Mouse (Mus musculus): ENCODE data around the gene Arpc1b. TPM values are rescaled to one million over a fixed set of nuclear protein-coding genes. Genes with fewer than 3 reads are reported as not detected.

The Arpc1b gene
- polyA plus RNA-seq, 1 experiment from 2014 or later, result 304 TPM

DNA sequence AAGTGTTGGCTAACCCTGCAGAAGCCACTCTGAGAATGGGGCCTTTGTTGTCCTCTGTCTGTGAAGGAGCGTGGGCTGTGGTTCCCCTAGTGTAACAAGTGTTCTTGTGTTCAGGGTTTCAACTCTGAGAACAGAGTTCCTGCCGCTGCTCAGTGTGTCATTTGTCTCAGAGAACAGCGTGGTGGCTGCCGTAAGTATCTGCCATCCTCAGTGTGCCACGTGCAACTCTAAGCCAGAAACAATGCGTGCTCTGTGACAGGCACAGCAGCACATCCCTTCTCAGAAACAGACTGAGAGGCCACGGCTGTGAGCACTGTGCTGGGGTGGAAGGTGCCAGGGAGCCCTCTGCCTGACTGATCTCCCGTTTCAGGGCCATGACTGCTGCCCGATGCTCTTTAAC, 9.7 kb upstream of the Arpc1b start:
- TF ChIP-seq EP300 (optimal IDR thresholded peaks at IDR 0.05), result no peak
- no peak for TF ChIP-seq CTCF (IDR thresholded peaks at IDR 0.05; ENCODE audit: low read depth)
- no peak overlapping the region for H3K27ac ChIP-seq (replicated peaks)
- no peak overlapping the region for H3K4me2 ChIP-seq (replicated peaks; ENCODE audit: low read depth)
- 90% methylated on average over 9 of the region's 9 CpGs for WGBS
- ATAC-seq (ENCODE audit: low FRiP score, low TSS enrichment) (no peak), DNase-seq (ENCODE audit: low spot score) (no peak)
- no peak overlapping the region for H3K9ac ChIP-seq (ENCODE audit: low read length)
- no peaks in the 10 kb centered on the region for H3K4me1 ChIP-seq (replicated peaks; ENCODE audit: control insufficient read depth, insufficient read depth)
- H3K4me3 ChIP-seq (ENCODE audit: low read depth, low read length), result no peak overlapping the region
- no peaks in the 10 kb centered on the region for H3K27me3 ChIP-seq (ENCODE audit: control insufficient read depth, insufficient read depth, low read length)
- H3K36me3 ChIP-seq (ENCODE audit: control insufficient read depth, insufficient read depth, low read length), result peaks cover 39% of the 10 kb centered on the region
- no peaks in the 10 kb centered on the region for H3K9me3 ChIP-seq (ENCODE audit: control insufficient read depth, low read length)

DNA sequence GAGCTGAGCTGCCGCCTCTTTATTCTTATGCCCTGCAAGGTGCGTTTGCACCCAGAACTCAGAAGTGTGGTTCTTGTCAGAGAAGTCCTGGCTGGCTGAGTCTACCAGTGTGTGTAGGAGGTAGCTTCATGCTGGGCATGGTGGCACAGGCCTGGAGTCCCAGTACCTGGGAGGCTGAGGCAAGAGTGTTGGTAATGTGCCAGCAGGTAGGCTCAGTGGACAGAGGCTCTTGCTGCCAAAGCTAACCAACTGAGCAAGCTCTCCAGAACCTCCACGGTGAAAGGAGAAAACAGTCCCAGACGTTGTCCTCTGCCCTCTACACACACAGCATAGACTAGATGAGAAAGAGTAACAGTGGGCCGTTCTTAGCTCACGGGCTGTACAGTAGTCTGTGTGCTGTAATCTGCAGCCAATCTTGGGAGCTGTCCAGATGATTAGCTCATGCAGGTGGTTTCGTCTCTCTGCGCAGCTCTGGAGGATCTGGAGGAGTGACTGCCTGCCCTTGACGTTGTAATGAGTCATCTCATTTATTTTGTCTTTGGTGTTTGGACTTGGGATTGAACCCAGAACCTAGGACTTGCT, 8.2 kb upstream of the Arpc1b start:
- Histone ChIP-seq H3K4me3 (ENCODE audit: low read depth, low read length) (no peak overlapping the region), H3K4me1 (replicated peaks; ENCODE audit: control insufficient read depth, insufficient read depth) (no peaks in the 10 kb centered on the region), H3K27me3 (ENCODE audit: control insufficient read depth, insufficient read depth, low read length) (no peaks in the 10 kb centered on the region), H3K9me3 (ENCODE audit: control insufficient read depth, low read length) (no peaks in the 10 kb centered on the region), H3K4me2 (replicated peaks; ENCODE audit: low read depth) (no peak overlapping the region), H3K9ac (ENCODE audit: low read length) (no peak overlapping the region), H3K36me3 (ENCODE audit: control insufficient read depth, insufficient read depth, low read length) (peaks cover 32% of the 10 kb centered on the region), H3K27ac (replicated peaks) (no peak overlapping the region)
- ATAC-seq (ENCODE audit: low FRiP score, low TSS enrichment), result peak; percentile 40; the same call in 1 of the 2 replicates
- DNase-seq (ENCODE audit: low spot score), result no peak
- 73% methylated on average over 9 of the region's 9 CpGs for WGBS
- TF ChIP-seq CTCF (IDR thresholded peaks at IDR 0.05; ENCODE audit: low read depth) (no peak), EP300 (optimal IDR thresholded peaks at IDR 0.05) (no peak)

DNA sequence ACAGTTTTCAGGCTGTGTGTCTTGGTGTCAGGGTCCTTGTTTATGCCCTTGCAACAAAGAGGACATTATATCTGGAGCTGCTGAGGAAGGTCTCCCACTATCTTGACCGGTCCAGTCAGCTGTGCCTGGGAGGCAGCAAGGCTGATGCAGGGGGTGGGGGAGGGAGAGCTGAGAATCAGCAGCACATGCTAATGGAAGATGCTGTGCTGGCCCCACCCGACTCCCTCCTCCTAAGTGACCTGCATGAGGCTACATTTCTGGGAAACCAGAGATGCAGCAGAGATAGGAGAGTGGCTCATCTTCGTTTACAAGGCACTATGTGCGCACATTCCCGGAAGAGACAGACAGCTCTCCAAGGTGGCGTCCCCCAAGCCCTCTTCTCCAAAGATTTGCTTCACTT, 3.6 kb upstream of the Arpc1b start:
- no peak overlapping the region for H3K9ac ChIP-seq (ENCODE audit: low read length)
- no peak for TF ChIP-seq EP300 (optimal IDR thresholded peaks at IDR 0.05)
- no peak for TF ChIP-seq CTCF (IDR thresholded peaks at IDR 0.05; ENCODE audit: low read depth)

GRCm38 (mm10) chr5:145112566-145112965, 1.4 kb upstream of the Arpc1b start:
- no peak overlapping the region for H3K4me3 ChIP-seq (ENCODE audit: low read depth, low read length)
- no peak overlapping the region for H3K4me2 ChIP-seq (replicated peaks; ENCODE audit: low read depth)
- ATAC-seq (ENCODE audit: low FRiP score, low TSS enrichment) (no peak), DNase-seq (ENCODE audit: low spot score) (no peak)
- 80% methylated on average over 8 of the region's 8 CpGs for WGBS
- H3K9ac ChIP-seq (ENCODE audit: low read length), result no peak overlapping the region
- H3K9me3 ChIP-seq (ENCODE audit: control insufficient read depth, low read length), result no peaks in the 10 kb centered on the region
- no peak overlapping the region for H3K27ac ChIP-seq (replicated peaks)
- no peaks in the 10 kb centered on the region for H3K27me3 ChIP-seq (ENCODE audit: control insufficient read depth, insufficient read depth, low read length)
- peaks cover 8% of the 10 kb centered on the region for H3K36me3 ChIP-seq (ENCODE audit: control insufficient read depth, insufficient read depth, low read length)
- TF ChIP-seq CTCF (IDR thresholded peaks at IDR 0.05; ENCODE audit: low read depth) (no peak), EP300 (optimal IDR thresholded peaks at IDR 0.05) (no peak)
- peaks cover 2% of the 10 kb centered on the region; the same call in 1 of the 2 replicates for H3K4me1 ChIP-seq (replicated peaks; ENCODE audit: control insufficient read depth, insufficient read depth)

More for the DNA sequence above, 3.6 kb upstream of the Arpc1b start:
- Histone ChIP-seq H3K27ac (replicated peaks) (no peak overlapping the region), H3K27me3 (ENCODE audit: control insufficient read depth, insufficient read depth, low read length) (no peaks in the 10 kb centered on the region), H3K4me3 (ENCODE audit: low read depth, low read length) (no peak overlapping the region), H3K36me3 (ENCODE audit: control insufficient read depth, insufficient read depth, low read length) (peaks cover 14% of the 10 kb centered on the region), H3K4me1 (replicated peaks; ENCODE audit: control insufficient read depth, insufficient read depth) (no peaks in the 10 kb centered on the region), H3K9me3 (ENCODE audit: control insufficient read depth, low read length) (no peaks in the 10 kb centered on the region), H3K4me2 (replicated peaks; ENCODE audit: low read depth) (no peak overlapping the region)
- no peak for ATAC-seq (ENCODE audit: low FRiP score, low TSS enrichment)
- DNase-seq (ENCODE audit: low spot score), result no peak
- 80% methylated on average over 6 of the region's 6 CpGs for WGBS

GRCm38 (mm10) chr5:145113416-145113815, 599 bp upstream of the Arpc1b start:
- WGBS, result 24% methylated on average over 2 of the region's 2 CpGs
- Histone ChIP-seq H3K27ac (replicated peaks) (no peak overlapping the region), H3K9ac (ENCODE audit: low read length) (peak overlapping the region; percentile 84), H3K27me3 (ENCODE audit: control insufficient read depth, insufficient read depth, low read length) (no peaks in the 10 kb centered on the region), H3K4me1 (replicated peaks; ENCODE audit: control insufficient read depth, insufficient read depth) (peaks cover 2% of the 10 kb centered on the region; the same call in 1 of the 2 replicates), H3K36me3 (ENCODE audit: control insufficient read depth, insufficient read depth, low read length) (peaks cover 5% of the 10 kb centered on the region), H3K9me3 (ENCODE audit: control insufficient read depth, low read length) (no peaks in the 10 kb centered on the region), H3K4me3 (ENCODE audit: low read depth, low read length) (no peak overlapping the region), H3K4me2 (replicated peaks; ENCODE audit: low read depth) (peak overlapping the region; percentile 85)
- ATAC-seq (ENCODE audit: low FRiP score, low TSS enrichment), result no peak
- DNase-seq (ENCODE audit: low spot score), result no peak
- TF ChIP-seq EP300 (optimal IDR thresholded peaks at IDR 0.05), result no peak
- no peak for TF ChIP-seq CTCF (IDR thresholded peaks at IDR 0.05; ENCODE audit: low read depth)

DNA sequence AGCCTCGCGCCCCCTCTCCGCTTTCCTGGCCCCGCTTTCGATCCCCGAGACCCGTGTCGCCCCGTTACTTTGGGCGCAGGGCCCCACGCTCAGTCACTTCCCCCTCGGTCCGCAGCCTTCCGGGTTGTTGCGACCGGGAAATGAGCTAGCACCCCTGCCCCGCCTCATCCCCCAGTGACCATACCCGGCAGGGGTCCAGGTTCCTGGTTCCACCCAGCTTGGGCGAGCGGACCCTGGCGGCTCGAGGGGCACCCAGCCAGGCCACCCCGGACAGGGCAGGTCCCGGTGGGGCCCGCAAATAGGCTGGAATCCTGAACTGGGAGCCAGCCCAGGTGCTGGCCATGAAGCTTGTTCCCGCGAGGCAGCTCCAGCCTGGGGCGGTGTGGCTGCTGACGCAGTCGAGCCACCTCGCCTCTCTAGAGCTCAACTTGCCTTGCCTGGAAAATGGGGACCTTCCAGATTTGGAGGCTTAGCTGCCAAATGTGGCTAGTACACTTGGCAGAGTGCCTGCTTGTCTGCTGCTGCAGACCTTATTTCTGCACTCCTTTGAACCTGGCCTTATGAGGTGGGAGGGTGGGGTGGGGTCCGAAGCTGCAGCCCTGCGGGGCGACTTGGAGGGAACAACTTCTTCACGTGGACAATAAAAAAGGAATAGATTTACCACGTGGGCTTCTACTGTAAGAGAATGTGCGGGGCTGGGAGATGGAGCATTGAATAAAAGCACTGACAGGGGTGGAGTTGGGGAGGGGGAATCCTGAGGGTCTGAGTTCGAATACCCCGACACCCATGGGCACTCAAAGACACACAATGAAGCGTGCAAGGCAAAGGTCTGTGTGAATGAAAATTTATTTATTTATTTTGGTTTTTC, 825 bp downstream of the Arpc1b start:
- Histone ChIP-seq H3K36me3 (ENCODE audit: control insufficient read depth, insufficient read depth, low read length) (peaks cover 2% of the 10 kb centered on the region; the same call in 1 of the 2 replicates), H3K4me2 (replicated peaks; ENCODE audit: low read depth) (peak overlapping the region; percentile 85), H3K9ac (ENCODE audit: low read length) (peak overlapping the region; percentile 84), H3K27ac (replicated peaks) (peak overlapping the region; percentile 88), H3K4me1 (replicated peaks; ENCODE audit: control insufficient read depth, insufficient read depth) (peaks cover 2% of the 10 kb centered on the region; the same call in 1 of the 2 replicates), H3K27me3 (ENCODE audit: control insufficient read depth, insufficient read depth, low read length) (no peaks in the 10 kb centered on the region), H3K4me3 (ENCODE audit: low read depth, low read length) (peak overlapping the region; percentile 74), H3K9me3 (ENCODE audit: control insufficient read depth, low read length) (no peaks in the 10 kb centered on the region)
- ATAC-seq (ENCODE audit: low FRiP score, low TSS enrichment), result peak; percentile 38
- no peak for TF ChIP-seq EP300 (optimal IDR thresholded peaks at IDR 0.05)
- TF ChIP-seq CTCF (IDR thresholded peaks at IDR 0.05; ENCODE audit: low read depth), result peak; percentile 18; the same call in 1 of the 2 replicates
- WGBS, result 12% methylated on average over 34 of the region's 40 CpGs
- DNase-seq (ENCODE audit: low spot score), result peak; percentile 74
